Mouse (Mus musculus) lung, adult 2 months (tissue): ENCODE measurements around the gene Rtraf. TPM values are rescaled to one million over a fixed set of nuclear protein-coding genes. Genes with fewer than 3 reads are reported as not detected.
A peak's percentile ranks its signal among the peaks of the same experiment; 100 is the strongest.

Experiments
- DNase-seq: peaks from one replicate; pipeline ENCODE4 v3.0.0; 2022
- H3K4me1 ChIP-seq: fragments of 200-500 bp; 2 replicates; pipeline ENCODE4 v1.6.1; 2011; ENCODE audit warnings: low read length; ENCODE audit not compliant: control insufficient read depth, insufficient read depth
- H3K4me3 ChIP-seq: fragments of 200-500 bp; replicated peaks from 2 replicates; pipeline ENCODE3; 2011; ENCODE audit warnings: low read depth, mild to moderate bottlenecking, control low read depth, low read length; ENCODE audit errors: extremely low read depth
- CTCF ChIP-seq: fragments of 200-500 bp; IDR thresholded peaks from 2 replicates; pipeline ENCODE4 v1.5.1; 2011; ENCODE audit warnings: mild to moderate bottlenecking, low read length, control low read depth; ENCODE audit not compliant: insufficient read depth
- POLR2A ChIP-seq: fragments of 200-500 bp; IDR thresholded peaks from 2 replicates; pipeline ENCODE4 v1.6.1; 2011; ENCODE audit warnings: low read depth, mild to moderate bottlenecking, control low read depth, low read length, borderline replicate concordance; ENCODE audit errors: extremely low read depth
- WGBS: fragments of 180-500 bp; shearing (Covaris S2); methylation state at CpG from one replicate; pipeline ENCODE4 v1.1.7; 2018; 5-methylcytosine and 5-hydroxymethylcytosine counted together
- polyA plus RNA-seq: library from polyadenylated mRNA; depleted of rRNA; stranded (reverse); fragments of >200 nt; gene quantifications from 2 replicates; pipeline ENCODE4 v1.2.3, GENCODE M21; 2012

Gene Rtraf
- polyA plus RNA-seq, 1 experiment: 18.0 TPM

DNA sequence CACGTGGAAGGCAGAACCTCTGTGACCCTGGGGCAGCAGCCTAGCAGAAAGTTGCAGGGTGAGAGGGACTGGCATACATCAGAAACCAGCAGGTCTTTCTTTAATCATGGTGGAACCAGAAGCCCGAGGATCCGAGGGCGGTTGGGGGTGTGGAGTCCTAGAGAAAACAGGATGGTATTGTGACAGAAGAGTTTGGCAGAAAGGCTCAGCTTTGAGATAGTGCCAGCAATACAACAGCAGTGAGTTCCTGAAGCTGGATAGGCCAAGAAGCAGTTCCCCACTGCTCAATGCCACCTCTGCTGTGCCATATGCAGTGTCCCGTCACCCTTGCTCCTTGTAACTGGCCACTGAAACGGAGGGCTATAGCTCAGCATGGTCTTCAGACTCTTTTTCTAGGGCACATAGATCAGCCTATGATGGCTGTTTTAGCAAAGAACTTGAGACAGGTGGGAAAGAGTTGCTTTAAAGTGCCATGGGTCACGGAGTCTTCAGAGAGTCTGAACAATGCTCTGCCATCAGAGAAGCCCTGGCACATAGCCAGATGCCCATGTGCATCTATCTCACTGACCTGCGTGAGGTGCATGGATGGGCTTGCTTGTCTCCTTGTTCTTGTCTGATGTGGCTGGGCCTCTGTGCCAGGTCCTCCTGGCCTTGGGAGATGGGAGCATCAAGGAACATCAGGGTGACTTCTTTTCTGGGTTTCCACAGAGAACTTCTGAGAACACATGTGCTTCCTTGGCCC lies 22.0 kb downstream of the Rtraf start:
- Histone ChIP-seq H3K4me1 (no peaks in the 10 kb centered on the region), H3K4me3 (no peak overlapping the region)
- DNase-seq: no peak
- TF ChIP-seq POLR2A (no peak), CTCF (no peak)
- WGBS: 83% methylated on average over 8 of the region's 8 CpGs

- no peak for DNase-seq
- TF ChIP-seq CTCF: no peak
- no peak for TF ChIP-seq POLR2A
- Histone ChIP-seq H3K4me3 (no peak overlapping the region), H3K4me1 (no peaks in the 10 kb centered on the region)
- whole genome bisulfite sequencing: 35% methylated on average over 2 of the region's 2 CpGs
Measured at GRCm38 (mm10) chr14:19800485-19800884, 23.1 kb downstream of the Rtraf start.

DNA sequence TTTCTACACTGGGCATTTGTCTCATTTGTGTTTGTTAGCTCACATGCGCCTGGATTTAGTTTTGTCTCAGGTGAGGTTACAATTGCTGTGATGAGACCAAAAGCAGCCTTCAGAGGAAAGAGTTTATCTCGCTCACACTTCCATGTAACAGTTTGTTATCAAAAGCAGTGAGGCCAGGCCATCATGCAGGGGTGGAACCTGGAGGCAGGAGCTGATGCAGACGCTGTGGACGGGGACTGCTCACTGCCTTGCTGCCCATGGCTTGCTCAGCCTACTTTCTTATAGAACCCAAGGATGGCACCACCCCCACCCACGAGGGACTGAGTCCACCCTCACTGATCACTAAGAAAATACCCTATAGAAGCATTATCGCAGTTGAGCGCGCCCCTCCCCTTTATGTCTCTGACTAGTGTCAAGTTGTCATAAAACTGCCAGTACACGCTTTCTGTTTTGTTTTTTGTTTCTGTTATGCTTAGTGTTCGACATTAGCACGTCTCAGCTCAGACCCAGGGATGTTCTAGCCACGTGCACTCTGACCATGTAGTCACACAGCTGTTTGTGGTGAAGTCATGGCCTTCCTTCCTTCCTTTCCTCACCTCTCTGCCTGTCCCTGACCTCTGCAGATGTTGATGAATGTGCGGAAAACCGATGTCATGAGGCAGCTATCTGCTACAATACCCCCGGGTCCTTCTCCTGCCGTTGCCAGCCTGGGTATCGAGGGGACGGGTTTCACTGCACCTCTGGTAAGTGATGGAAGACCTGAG lies 26.9 kb downstream of the Rtraf start:
- no peak for DNase-seq
- no peak for TF ChIP-seq POLR2A
- TF ChIP-seq CTCF: no peak
- Histone ChIP-seq H3K4me1 (no peaks in the 10 kb centered on the region), H3K4me3 (no peak overlapping the region)
- WGBS: 57% methylated on average over 18 of the region's 18 CpGs

DNA sequence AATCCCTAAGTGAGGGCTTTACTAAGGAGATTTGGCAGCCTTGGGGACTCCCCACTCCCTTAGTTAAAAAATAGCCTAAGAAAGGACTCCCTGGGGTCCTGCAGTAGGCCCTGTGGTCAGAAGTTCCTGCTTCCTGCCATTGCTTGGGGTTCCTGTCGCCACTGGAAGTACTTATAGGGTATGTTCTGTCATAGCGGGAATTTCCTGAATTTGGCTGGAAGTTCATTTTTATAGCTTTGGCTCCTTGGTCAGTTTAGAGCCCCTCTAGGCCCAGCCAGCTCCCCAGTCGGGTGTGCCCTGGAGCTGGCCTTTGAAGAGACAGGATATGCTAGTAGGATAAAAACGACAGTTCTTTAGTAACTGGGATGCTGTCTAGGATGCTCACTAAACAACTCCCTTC lies 28.7 kb downstream of the Rtraf start:
- DNase-seq: no peak
- H3K4me3 ChIP-seq: no peak overlapping the region
- WGBS: 59% methylated on average over 4 of the region's 4 CpGs
- no peaks in the 10 kb centered on the region for H3K4me1 ChIP-seq
- no peak for TF ChIP-seq CTCF
- no peak for TF ChIP-seq POLR2A

DNA sequence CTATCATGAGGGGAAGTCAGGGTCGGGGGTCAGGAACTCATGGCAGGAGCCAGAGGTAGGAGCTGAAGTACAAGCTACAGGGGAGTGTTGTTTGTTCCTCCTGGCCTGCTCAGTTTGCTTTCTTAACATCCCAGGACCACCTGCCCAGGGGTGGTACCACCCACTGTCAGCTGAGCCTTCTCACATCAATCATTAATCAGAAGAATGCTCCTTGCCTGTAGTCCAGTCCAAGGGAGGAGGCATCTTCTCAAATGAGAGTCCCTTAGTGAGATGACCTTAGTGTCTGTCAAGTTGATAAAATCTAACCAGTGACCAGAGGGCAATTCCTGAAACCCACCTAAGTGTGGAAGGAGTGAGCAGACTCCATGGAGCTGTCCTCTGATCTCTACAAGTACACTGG lies 35.2 kb downstream of the Rtraf start:
- TF ChIP-seq CTCF (no peak), POLR2A (no peak)
- no peak for DNase-seq
- Histone ChIP-seq H3K4me1 (no peaks in the 10 kb centered on the region), H3K4me3 (no peak overlapping the region)
- 69% methylated on average over 1 of the region's 1 CpGs for WGBS

DNA sequence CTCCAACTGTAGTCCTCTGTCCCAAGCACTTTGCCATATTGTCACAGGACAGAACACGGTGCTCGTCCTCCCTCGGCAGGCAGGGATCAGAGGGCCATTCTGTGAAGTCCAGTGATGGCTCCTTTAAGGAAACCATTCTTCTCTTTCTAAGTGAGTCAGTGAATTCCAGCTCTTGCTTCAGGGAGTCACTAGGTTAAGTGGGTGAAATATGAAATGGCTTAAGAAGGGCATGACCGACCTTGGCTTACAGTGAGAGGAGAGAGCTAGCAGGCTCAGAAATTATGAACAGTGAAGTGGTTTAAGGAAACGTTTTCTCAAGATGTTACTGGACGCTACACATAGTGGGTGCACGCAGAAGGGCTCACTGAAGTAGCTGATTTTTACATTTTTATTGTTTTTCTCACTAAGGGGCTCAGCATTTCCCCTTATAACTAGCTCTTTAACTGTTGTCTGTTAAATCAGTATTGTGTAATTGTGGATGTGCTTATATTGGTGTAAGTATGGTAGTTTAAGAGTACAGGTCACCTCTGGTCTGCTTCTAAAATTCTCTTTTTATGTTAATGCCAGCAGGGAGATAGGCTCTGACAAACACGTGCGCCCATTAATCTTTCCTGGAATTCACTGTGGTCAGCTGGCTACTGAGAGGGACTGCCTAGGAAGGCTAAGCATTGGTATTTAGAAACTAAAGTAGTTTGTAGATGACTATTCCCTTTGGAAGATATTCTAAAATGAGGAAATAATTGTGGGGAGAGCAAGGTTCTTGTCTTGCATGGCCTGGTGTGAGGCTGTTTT lies 37.6 kb downstream of the Rtraf start:
- TF ChIP-seq CTCF (no peak), POLR2A (no peak)
- WGBS: 71% methylated on average over 9 of the region's 9 CpGs
- no peak for DNase-seq

DNA sequence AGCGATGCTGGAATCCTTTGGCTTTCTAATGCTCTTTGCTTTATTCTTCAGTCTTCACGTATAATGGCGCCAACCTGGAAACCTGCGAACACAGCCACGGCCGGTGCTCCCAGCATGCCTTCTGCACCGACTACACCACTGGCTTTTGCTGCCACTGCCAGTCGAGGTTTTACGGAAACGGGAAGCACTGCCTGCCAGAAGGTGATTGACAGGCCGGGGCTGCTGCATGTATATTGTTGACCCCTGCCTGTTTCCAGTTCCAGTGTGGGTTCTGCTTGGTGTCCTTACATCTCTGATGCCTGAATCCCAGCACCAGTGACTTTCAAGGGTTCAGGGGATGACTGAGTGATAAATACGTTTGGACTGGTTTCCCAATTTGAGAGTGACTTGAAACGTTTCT lies 45.7 kb downstream of the Rtraf start:
- 84% methylated on average over 13 of the region's 13 CpGs for WGBS
- TF ChIP-seq POLR2A (no peak), CTCF (no peak)
- Histone ChIP-seq H3K4me1 (no peaks in the 10 kb centered on the region), H3K4me3 (no peak overlapping the region)
- DNase-seq: no peak

More for the DNA sequence above, 37.6 kb downstream of the Rtraf start:
- Histone ChIP-seq H3K4me3 (no peak overlapping the region), H3K4me1 (no peaks in the 10 kb centered on the region)

GRCm38 (mm10) chr14:19777365-19777764 lies 46.3 kb downstream of the Rtraf start:
- Histone ChIP-seq H3K4me1 (no peaks in the 10 kb centered on the region), H3K4me3 (no peak overlapping the region)
- no peak for DNase-seq
- TF ChIP-seq POLR2A: no peak
- WGBS: 80% methylated on average over 6 of the region's 6 CpGs

DNA sequence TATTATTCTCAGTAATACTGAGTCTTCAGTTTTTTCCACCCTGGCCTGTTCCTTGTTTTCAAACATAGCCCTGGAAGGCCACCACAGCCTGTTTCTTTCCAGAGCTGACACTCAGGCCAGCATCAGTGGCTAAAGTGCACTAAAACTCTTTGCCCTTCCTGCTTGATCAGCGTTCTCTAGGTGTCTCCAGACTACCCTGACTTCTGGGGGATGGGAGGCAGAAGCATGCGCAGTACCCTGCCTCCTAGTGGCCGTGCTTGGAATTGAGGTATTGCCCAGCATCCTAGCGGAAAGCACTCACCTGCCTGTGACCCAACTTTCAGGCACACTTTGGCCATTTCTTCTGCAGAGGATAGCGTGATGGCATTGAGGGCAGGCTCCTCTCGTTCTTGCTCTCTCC lies 46.7 kb downstream of the Rtraf start:
- H3K4me3 ChIP-seq: no peak overlapping the region
- H3K4me1 ChIP-seq: no peaks in the 10 kb centered on the region
- DNase-seq: peak; percentile 44
- no peak for TF ChIP-seq POLR2A
- peak; percentile 93 for TF ChIP-seq CTCF
- WGBS: 59% methylated on average over 6 of the region's 6 CpGs
